Comparison of ENCODE assay signal across 24 mouse cellular contexts in the genomic region with DNA sequence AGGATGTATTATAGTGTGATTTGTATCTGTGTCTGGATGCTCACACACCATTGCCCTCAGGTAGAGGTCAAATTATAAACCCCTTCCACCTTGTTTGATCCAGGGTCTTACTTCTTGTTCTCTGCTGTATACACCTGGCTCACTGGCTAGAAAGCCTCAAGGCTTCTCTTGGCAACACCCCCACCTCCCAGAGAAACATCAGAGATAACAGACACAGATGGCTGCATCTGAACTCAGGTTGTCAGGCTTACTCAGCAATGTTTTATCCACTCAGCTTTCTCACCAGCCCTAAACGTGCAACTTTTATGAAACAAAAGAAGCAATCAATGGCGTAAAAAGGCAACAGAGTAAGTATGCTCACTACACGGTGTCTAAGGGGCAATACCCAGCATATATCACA.
"Had no signal": no experiment of that assay in that cellular context is flagged by ENCODE, and none has a peak within 500 bp of the region (broad histone marks: within the 10 kb centered on the region; RNA-seq: fewer than 3 reads in every experiment).

No protein-coding gene starts in this region.

- H3K36me3 ChIP-seq: heart, embryonic 12.5 days; hindbrain, embryonic 10.5 days; hindbrain, embryonic 12.5 days; intestine, embryonic 15.5 days; limb, embryonic 10.5 days; limb, embryonic 12.5 days had no signal

- H3K27me3 ChIP-seq: heart, embryonic 12.5 days; hindbrain, embryonic 12.5 days; intestine, embryonic 15.5 days; limb, embryonic 12.5 days had no signal

- H3K27ac ChIP-seq: heart, adult 2 months; hindbrain, embryonic 10.5 days; hindbrain, embryonic 12.5 days; hindbrain, embryonic 14.5 days; intestine, embryonic 15.5 days; layer of hippocampus, adult 2 months; left cerebral cortex, adult 2 months; limb, embryonic 10.5 days; limb, embryonic 12.5 days had no signal

- ATAC-seq: hindbrain, embryonic 16.5 days; inflammation-experienced regulatory T-cells, adult 6 months; intestine, postnatal 0 days had no signal

- H3K9ac ChIP-seq: heart, embryonic 12.5 days; hindbrain, embryonic 12.5 days; hindbrain, embryonic 14.5 days; intestine, embryonic 15.5 days; limb, embryonic 12.5 days had no signal

- DNase-seq: gastrocnemius, postnatal 14 days; gastrocnemius, postnatal 36 days; heart, adult 2 months; heart, postnatal 10 days; heart, postnatal 4 days; kidney, adult 18-20 months; kidney, adult 8-10 months; kidney, postnatal 10 days; kidney, postnatal 25 days; kidney, postnatal 4 days; liver had no signal

- H3K9me3 ChIP-seq: heart, embryonic 12.5 days; hindbrain, embryonic 10.5 days; hindbrain, embryonic 12.5 days; intestine, embryonic 15.5 days; limb, embryonic 10.5 days; limb, embryonic 12.5 days had no signal

- H3K4me2 ChIP-seq: heart, embryonic 12.5 days; hindbrain, embryonic 12.5 days; hindbrain, embryonic 14.5 days; limb, embryonic 12.5 days; liver, embryonic 11.5 days had no signal

- H3K4me1 ChIP-seq: limb, embryonic 10.5 days had no signal

- H3K4me3 ChIP-seq: heart, adult 2 months; heart, embryonic 12.5 days; hindbrain, embryonic 10.5 days; hindbrain, embryonic 12.5 days; intestine, embryonic 15.5 days; layer of hippocampus, adult 2 months; left cerebral cortex, adult 2 months; limb, embryonic 10.5 days; limb, embryonic 12.5 days had no signal
